Mouse (Mus musculus) kidney, adult 2 months (tissue): ENCODE data around the gene Bmpr1b.

ENCODE experiments used
- CTCF ChIP-seq: fragments of 200-500 bp; conservative IDR thresholded peaks from 2 replicates; pipeline ENCODE4 v1.5.1; 2011; ENCODE audit warnings: low read depth, mild to moderate bottlenecking, control low read depth, low read length, moderate library complexity, mixed read lengths; ENCODE audit not compliant: insufficient read depth, insufficient read length
- POLR2A ChIP-seq: fragments of 200-500 bp; IDR thresholded peaks from one replicate; pipeline ENCODE4 v1.6.1; 2011; ENCODE audit warnings: low read depth, low read length, control low read depth

- TF ChIP-seq CTCF: no peak
- no peak for TF ChIP-seq POLR2A
Measured at GRCm38 (mm10) chr3:141932956-141933355, 236.3 kb downstream of the Bmpr1b start.
